Mouse (Mus musculus): ENCODE measurements around the gene Usp49. TPM values are rescaled to one million over a fixed set of nuclear protein-coding genes. Genes with fewer than 3 reads are reported as not detected.

Gene Usp49
- total RNA-seq, 2 experiments from 2014 or later: 3.2 to 4.3 TPM

DNA sequence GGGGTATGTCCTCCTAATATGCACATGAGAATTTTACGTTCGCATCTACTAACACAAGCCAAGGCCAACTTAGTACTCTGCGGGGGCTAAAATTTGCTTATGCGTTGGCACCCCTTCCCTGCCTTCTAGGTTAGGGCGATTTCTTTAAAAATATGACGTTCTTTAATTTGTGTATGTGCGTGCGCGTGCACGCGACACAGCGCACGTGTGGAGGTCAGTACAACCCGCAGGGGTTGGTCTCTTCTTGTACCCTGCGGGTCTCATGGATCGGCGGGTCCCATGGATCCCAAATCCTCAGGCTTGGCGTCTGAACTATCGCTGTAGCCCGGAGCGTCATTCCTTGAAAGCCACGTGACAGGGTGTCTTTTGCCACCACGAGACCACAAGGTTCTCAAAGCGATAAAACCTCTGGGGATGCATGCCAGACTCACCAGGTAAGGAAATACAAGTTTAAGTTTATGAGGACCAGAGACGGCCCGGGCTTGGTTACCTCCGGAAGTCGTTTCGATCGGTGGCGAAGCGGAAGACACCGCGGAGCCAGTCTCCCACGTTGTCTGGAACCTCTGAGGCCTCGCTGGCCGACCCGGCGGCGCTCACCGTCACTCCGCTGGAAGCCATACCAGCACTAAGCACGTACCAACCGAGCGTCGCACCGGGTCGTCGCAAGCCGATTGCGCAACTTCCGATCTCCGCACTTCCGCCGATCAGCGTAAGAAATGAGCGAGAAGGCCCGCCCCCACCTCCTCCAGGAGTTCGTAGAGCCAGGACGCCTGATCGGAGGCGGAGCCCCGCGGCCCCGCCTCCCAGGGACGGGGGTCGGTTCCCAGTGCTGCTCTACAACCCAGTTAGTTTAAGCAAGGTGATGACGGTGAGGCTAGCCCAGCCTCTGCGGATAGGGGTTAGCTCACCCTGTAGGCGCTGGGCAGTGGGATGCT, 57.2 kb downstream of the Usp49 start:
- intact Hi-C loops (cut with DNase I; ENCODE audit: low total_unique reads): no loop called here
- DNase-seq: peak; percentile 95

DNA sequence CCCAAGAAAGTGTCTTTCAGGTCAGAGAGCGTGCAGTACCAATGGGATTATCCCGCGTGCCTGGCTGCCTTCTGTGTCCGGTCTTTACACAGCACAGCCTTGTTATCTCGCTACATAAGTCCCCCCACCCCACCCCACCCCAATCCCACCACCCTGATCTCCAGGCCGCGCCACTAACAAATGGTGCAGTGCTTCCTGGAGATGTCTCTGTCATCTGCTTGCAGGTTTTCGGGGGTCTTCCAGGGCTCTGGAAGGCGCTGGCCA, 57.8 kb downstream of the Usp49 start, which contains the start of gene Tomm6:
TSS of gene Tomm6 (minus strand) at position 43 of the 264 bp plus-strand sequence.
- DNase-seq: no peak
- intact Hi-C loops (cut with DNase I; ENCODE audit: low total_unique reads): no loop called here

DNA sequence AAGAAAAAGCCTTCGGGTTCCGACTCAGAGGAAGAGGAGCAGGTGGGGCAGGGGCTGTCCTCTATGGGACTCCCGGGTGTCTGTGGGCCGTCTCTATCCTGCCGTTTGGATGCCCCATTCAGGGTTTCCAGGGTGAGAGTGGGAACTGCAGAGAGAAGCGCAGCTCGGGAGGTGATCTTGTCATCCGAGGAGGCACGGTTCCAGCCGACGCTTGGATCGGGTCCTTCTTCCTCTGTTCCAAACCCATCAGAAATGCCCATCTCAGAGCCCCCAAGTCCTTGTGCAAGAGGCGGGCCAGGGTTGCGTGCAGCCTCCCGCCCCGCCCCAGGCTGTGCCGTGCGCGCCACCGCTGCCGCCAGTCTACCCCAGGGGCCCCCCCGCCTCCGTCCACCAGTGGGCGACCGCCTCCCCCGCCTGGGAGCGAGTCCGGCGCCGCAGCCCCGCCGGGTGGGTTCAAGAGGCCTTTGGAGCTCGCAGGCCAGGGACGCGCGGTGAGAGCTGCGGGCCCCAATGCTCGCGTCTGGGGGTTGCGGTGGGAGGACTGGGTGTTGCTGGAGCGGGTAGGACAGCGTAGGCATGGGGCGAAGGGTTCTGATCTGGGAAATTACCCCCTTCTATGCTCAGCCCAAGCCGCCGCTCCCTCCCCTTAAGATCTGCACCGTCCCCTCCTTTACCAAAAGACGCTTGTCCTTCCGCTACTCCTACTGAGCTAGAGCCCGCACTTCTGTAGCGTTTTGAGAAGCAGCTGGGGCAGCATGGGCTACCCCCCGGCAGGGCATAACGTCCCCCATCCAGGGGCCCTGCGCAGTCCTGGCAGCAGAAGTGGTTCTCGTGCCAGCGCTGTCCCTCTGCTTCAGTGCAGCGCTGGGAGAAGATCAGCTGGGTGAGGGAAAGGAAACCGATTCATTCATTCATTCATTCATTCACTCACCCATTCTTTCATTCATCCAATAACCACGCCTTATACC, 58.4 kb downstream of the Usp49 start, which contains the start of gene Frs3:
TSS of gene Frs3 (plus strand) at position 423 of the 968 bp plus-strand sequence.
- intact Hi-C loops (cut with DNase I; ENCODE audit: low total_unique reads): no loop called here
- DNase-seq: peak; percentile 76

DNA sequence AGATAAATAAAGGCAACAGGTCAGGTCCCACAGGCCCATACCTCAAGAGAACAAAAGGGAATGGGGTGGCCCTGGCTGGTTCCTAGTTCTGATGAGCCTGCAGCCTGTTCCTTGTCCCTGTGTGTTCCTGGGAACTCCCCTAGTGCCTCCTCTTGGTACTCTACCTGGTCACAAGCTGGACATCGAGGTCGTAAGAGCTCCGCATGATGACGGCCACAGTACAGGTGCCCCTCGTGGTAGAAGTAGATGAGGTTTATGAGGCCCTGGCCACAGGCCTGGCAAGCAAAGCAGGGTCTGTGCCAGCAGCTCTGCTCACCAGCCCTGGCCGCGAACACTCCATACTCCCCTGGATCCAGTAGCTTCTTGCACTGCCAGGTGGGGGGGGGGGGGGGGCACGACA, 59.4 kb downstream of the Usp49 start:
- no peak for DNase-seq
- intact Hi-C loops (cut with DNase I; ENCODE audit: low total_unique reads): loop anchor here (5.0 kb wide), 1 partner anchor 73 kb away; no protein-coding TSS in a partner anchor

DNA sequence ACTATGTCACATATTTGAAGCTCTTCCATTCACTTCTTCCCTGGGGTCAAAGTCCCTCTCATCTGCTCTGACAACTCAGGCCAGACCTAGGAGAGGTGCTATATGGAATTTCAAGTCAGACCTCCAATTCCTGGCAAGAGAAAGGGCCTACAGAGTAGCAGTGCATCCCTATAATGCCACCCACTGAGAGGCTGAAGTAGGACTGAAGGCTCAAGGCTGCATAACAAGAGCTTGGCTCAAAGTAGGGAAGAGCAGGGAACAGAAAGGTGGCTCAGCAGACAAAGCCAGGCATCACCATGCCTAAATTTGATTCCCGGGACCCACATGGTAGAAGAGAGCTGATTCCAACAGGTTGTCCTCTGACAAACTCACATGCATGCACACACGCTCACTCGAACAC, 61.2 kb downstream of the Usp49 start:
- DNase-seq: no peak
- intact Hi-C loops (cut with DNase I; ENCODE audit: low total_unique reads): loop anchor here (5.0 kb wide), 1 partner anchor 74 kb away; no protein-coding TSS in a partner anchor

DNA sequence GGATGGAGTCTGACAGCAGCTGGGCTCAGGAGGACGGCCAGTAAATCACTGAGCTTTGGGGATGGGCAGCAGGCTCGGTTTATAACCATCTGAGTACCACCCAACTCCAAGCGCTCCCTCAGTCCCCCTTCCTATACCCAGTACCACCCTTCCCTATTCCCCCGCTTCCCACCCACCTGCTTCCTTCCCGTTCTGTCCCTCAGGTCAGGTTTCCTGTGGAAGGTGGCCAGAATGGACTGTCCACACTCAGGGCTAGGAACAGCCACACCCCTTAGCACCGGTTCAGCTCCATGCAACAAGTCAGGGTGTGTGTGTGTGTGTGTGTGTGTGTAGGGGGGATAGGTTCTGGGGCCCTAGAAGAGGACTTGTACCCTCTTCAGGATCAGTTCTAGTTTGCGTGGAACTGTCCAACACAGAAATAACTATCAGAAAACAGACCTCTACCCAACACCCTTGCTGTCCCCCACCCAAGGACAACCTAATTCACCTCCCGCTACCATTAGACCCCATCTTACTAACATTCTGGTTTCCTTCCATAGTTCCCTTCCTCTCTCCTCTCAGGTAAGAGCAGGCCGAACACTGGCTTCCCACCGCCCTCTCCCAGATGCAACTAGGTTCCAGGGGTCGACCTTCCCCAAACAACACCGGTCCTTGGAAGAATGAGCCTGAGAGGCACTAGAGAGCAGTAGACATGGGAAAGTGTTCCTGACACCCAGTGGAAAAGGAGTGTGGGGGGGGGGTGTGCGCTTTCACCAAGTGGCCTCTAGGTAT, 63.4 kb downstream of the Usp49 start:
- DNase-seq: no peak

DNA sequence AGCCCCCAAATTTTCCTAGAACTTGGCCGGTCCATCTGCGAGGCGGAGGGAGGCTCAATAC, 63.8 kb downstream of the Usp49 start, which contains the start of gene Gm21981:
TSS of gene Gm21981 (minus strand) at position 14 of the 61 bp plus-strand sequence.
- intact Hi-C loops (cut with DNase I; ENCODE audit: low total_unique reads): loop anchor here (5.0 kb wide), 1 partner anchor 77 kb away; no protein-coding TSS in a partner anchor
- no peak for DNase-seq

More for the DNA sequence above, 63.4 kb downstream of the Usp49 start:
- intact Hi-C loops (cut with DNase I; ENCODE audit: low total_unique reads): loop anchor here (5.0 kb wide), 1 partner anchor 77 kb away; no protein-coding TSS in a partner anchor

DNA sequence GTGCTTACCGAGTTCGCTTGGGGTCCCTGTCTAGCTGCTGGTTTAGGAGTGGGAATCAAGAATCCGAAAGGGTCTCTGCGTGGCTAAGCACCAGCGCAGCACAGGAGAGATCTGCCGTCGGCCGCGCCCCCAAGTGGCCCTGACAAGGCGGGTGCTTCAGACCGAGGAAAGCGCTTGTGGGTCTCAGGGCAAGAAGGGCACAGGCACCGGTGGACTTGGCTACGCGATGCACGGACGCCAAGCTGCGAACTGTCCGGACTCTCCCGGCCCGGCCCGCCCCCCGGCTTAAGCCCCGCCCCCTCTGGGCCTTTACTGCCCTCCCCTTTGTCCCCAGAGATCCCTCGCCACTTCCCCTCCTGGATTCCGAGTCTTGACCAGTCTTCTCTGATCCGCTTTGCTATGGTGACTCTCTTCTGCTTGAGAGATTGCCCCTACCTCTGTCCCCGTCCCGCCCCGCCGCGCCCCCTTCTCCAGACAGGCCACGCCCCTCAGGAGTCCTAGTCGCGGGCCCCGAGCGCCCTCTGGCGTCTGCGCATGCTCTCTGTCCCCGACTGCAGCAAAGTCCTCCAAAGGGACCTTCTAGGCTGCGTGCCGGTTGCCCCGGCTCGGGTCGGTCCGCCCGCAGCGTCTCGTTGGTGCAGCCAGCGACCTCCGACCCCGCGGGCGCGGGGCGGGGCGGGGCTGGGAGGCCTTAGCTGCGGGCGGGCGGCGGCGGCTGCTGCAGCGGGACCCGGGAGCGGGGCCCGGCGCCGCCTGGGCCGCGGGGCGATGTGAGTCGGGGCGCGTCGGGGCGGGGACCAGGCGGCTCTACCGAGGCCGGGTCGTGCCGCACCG, 64.2 kb downstream of the Usp49 start, which contains the start of gene Prickle4:
TSS of gene Prickle4 (minus strand) at position 234 of the 834 bp plus-strand sequence.
- intact Hi-C loops (cut with DNase I; ENCODE audit: low total_unique reads): loop anchor here (5.0 kb wide), 1 partner anchor 77 kb away; no protein-coding TSS in a partner anchor
- DNase-seq: peak; percentile 98

DNA sequence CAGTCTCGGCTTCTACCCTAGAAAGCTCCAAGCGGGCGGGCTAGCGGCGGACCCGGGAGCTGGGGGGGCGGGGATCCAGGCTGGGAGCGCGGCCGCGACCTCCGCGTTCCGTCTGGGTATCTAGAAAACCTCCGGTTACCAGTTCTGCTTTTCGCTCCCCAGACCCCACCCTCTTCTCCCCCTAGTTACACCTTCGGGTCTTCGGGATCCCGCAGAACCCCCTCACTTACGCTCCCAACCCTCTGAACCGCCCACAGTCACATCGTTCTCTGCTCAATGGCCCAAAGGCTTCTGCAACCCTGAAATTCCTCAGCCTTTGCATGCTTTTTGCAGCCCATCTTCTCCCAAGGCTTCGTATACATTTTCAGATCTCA, 64.8 kb downstream of the Usp49 start:
- intact Hi-C loops (cut with DNase I; ENCODE audit: low total_unique reads): no loop called here

DNA sequence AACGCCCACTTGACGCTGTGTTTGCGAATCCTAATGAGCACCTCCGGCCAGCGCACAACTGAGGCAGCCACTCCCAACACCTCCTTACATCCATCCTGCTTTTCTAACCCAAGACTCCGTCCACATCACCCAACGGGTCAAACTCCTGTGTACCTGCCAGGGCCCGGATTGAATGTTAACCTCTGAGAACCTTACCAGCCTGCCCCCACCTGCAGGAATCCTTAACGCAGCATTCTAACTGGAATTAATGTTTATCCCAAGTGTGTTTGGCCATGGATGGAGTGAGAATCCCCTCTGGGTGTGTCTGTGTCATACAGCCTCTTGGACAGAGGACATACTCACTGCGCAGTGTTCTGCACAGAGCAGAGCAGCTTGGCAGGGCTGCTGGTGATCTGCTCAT, 67.7 kb downstream of the Usp49 start:
- DNase-seq: no peak
- intact Hi-C loops (cut with DNase I; ENCODE audit: low total_unique reads): no loop called here

More for the DNA sequence above, 64.8 kb downstream of the Usp49 start:
- DNase-seq: no peak

DNA sequence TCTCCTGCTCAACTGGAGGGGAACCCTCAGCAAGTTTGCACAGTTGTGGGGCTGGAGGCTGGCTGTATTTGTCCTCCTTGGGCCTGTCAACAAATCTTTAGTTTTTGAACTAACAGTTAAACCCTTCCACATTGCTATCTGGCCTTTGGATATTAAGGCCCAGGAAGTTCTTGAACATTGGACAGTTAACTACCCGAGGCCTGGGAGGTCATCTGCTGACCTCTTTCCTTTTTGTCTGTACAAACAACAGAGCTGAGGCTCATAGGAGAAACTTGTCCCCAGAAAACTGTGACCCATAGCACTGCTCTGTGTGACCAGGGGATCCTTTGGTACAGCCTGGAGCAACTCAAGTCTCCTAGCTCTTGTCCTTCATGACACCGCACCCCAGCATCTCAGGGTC, 68.6 kb downstream of the Usp49 start:
- no peak for DNase-seq
- intact Hi-C loops (cut with DNase I; ENCODE audit: low total_unique reads): no loop called here

DNA sequence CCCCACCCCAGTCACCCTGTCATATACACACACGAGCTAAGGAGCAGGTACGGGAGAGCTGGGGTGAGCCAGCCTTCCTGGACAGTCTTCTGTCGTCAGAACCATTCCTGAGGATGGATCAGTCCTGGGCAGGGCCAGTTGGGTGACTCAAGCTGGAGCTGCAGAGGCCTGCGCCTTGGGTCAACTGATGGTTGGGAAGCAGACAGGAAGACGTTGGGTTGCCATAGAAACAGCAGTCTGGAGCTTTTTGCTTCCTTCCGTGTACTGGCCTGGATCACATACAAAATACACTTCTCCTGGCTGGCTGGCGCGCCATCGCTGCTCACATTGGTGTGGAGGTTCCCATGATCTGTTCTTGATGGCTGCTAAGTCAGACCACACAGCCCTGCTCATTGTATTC, 71.3 kb downstream of the Usp49 start:
- intact Hi-C loops (cut with DNase I; ENCODE audit: low total_unique reads): no loop called here
- no peak for DNase-seq

DNA sequence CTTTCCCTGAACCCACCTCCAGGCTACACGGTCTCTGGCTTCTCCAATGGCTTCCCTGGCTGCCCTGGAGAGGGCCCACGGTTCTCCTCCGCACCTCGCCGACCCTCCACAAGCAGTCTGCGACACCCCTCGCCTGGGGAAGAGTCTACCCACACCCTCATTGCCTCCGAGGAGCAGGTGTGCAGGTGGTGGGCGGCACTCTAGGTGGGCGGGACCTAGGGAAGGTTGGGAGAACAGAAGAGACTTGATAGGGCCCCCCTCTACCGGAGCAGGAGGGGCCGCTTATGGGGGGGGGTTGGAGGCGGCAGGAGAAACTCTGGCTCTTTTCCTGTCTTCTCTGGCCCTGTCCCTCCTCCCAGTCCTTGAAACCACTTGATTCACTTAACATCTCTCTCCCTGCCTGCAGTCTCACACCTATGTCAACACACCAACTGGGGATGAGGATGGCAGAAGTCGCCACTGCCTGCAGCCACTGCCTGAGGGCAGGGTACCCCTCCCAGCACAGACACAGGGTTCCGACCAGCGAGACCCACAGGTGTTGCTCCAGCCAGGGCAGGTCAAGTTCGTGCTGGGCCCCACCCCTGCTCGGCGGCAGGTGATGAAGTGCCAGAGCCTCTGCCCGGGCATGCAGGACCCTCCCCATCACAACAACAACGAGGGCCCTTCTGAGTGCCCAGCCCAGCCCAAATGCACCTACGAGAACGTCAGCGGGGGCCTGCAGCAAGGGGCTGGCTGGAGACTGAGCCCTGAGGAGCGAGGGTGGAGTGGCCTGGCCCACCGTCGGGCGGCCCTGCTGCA, 72.3 kb downstream of the Usp49 start:
- intact Hi-C loops (cut with DNase I; ENCODE audit: low total_unique reads): no loop called here
- no peak for DNase-seq

DNA sequence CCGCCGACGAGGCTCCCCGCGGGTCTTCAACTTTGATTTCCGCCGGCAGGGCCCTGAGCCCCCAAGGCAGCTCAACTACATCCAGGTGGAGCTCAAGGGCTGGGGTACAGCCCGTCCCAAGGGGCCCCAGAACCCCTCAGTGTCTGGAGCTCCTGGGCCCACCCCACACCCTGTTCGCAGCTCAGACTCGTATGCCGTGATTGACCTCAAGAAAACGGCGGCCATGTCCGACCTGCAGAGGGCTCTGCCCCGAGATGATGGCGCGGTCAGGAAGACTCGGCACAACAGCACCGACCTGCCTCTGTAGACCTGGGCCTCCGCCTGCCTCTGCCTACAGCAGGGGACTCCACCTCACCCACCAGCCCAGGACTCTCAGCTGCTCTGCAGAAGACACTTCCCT, 73.1 kb downstream of the Usp49 start:
- DNase-seq: no peak
- intact Hi-C loops (cut with DNase I; ENCODE audit: low total_unique reads): no loop called here

DNA sequence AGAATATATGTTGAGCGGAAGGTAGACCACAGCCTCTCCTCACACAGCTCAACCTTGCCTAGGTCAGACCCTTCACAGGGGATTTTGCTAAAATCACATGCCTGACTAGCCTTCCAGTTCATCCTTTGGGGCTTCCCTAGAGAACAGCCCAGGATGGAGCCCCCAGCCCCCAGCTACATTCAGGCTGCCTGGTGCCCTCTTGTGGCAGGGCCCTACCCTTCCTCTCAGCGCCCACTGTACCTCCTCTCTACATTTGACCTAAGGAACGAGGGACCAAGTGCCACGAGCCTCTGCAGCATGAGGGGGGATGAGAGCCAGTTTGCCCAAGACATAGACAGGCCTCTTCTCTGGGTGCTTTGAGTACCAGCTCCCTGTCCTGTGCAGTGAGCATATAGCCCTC, 74.2 kb downstream of the Usp49 start:
- intact Hi-C loops (cut with DNase I; ENCODE audit: low total_unique reads): no loop called here
- DNase-seq: no peak

DNA sequence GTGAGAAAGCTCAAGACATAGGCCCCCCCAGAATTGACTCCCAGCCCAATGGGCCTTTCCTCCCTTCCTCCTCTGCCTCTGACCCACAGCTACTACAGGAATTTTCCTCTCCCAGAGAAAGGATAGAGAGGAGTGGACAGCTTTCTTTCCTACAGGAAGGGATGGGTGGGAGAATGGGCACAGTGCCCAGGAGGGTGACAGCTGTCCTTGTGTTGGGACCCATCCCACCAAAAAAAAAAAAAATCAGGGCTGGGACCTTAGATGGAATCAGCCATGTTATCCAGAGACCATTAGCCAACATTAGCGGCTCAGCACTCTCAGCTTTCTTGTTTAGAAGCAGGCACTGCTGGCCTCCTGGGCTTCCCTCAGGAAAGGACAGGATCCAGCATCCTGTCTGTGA, 75.7 kb downstream of the Usp49 start:
- intact Hi-C loops (cut with DNase I; ENCODE audit: low total_unique reads): no loop called here
- DNase-seq: no peak

DNA sequence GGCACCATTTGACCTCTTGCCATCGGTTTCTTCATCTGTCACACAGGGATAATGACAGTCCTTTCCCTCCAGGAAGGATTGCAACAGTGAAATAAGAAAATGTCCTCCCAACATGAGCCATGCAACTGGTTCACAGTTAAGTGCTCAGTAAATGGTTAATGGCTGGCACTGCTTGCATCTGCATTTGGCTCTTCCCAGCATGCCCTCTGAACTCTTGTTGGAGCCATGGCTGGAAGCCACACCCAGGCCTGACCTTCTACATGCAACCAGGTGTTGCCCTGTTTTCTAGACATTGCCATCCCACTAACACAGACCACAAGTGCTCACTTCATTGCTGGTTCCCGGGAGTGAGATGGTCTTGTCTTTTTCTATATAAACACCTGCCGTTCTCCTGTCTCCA, 77.5 kb downstream of the Usp49 start:
- DNase-seq: no peak
- intact Hi-C loops (cut with DNase I; ENCODE audit: low total_unique reads): no loop called here

DNA sequence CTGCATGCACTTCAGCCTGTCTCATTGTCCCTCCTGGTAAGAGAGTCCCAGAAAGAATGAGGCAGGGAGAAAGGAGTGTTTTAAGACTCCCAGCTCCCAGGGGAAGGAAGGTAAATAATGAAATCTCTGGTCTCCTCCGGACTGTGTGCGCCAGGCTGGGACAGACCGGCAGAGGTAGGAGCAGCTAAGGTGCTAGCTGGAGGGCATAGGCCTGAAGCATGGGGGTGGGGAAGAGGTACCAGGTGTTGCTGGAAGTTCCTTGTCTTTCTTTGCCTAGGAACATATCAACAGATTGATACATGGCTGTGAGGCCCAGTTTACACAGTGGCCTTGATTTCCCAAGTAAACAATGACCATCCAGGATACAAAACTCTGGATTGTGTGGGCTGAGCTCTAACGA, 78.5 kb downstream of the Usp49 start:
- intact Hi-C loops (cut with DNase I; ENCODE audit: low total_unique reads): no loop called here

More for the DNA sequence above, 78.5 kb downstream of the Usp49 start:
- DNase-seq: no peak

Measured in gastrocnemius, postnatal 14 days (tissue).